8 mouse cellular contexts compared by ENCODE assay signal in the genomic region with DNA sequence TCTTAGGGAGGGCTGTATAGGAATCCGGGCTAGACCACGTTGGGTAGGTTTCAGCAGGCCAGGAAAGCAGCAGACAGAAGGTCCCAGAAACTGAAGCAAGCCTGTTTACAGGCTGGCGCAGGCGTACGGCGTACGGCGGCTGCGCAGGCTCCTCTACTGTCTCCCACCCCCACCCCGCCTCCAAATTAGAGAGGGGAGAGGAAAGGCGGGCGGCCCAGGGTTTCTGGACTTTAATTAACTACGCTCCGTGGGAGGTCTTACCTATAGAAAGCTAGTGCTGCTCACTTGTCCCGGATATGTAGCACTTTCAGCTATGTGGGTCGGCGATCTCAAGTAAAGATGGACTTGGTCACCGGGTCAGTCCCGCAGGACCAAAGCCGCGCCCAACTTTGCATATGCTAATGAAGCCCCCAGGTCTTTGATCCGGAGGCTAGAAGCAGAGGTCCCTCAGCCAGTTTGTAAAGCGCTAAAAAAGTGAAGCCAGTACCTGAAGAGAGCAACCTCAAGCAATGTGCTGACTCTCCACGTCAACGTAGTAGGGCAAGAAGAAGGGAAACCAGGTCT. TPM values are rescaled to one million over a fixed set of nuclear protein-coding genes. Genes with fewer than 3 reads are reported as not detected.
DNase-seq lines count a peak whose midpoint lies in the region; TF ChIP-seq lines count a peak whose summit lies in the region.

TSS of gene Slc19a3 (minus strand) at position 340 of the 564 bp plus-strand sequence.

- TF ChIP-seq CTCF in cerebellum, adult 2 months (IDR thresholded peaks at IDR 0.05; ENCODE audit: borderline replicate concordance, insufficient read depth, low read depth, low read length) = no peak

- under 1% methylated on average over 25 of the region's 25 CpGs for WGBS in cerebellum, adult 2 months

- no peaks in the 10 kb centered on the region for H3K4me1 ChIP-seq in cerebellum, adult 2 months (ENCODE audit: control insufficient read depth, insufficient read depth, low read length)

- TF ChIP-seq POLR2A in cerebellum, adult 2 months (IDR thresholded peaks at IDR 0.05; ENCODE audit: borderline replicate concordance, insufficient read depth, low read length) = no peak

- DNase-seq in ZHBTc4 (ENCODE audit: low read depth, low spot score) = peak; percentile 88
- DNase-seq in cerebellum, adult 2 months = peak; percentile 34 to 37
- DNase-seq in forelimb bud, embryonic 11.5 days (ENCODE audit: low read depth, low spot score) = peak; percentile 41
- peak; percentile 9 for DNase-seq in induced T-regulatory cell, adult 2 months (ENCODE audit: low read depth)
- DNase-seq in left cerebral cortex, adult 8-10 months (ENCODE audit: low spot score in 2 of 2) = peak; percentile 19 to 20
- peak; percentile 42 for DNase-seq in lung, postnatal 36 days
- DNase-seq in right cerebral cortex, postnatal 14 days = peak; percentile 19
- no peak for DNase-seq in natural killer cell, adult 2 months (ENCODE audit: low spot score in 2 of 2)

- H3K27ac ChIP-seq in cerebellum, adult 2 months (ENCODE audit: insufficient read depth, low read length) = no peak within 1 kb of the TSS

- H3K27me3 ChIP-seq in cerebellum, adult 2 months (ENCODE audit: control insufficient read depth, insufficient read depth, low read length) = no peaks in the 10 kb centered on the region

- peak within 1 kb of the TSS; percentile 59 for H3K4me3 ChIP-seq in cerebellum, adult 2 months (replicated peaks; ENCODE audit: insufficient read depth, low read depth, low read length)

RNA-seq across cellular contexts. Expression of gene Slc19a3, which starts in this region (rescaled TPM):
- 3.5 and 4.4 TPM in 2 replicates for polyA plus RNA-seq in cerebellum, adult 2 months (2012; rRNA removed)
- 1 to 10 TPM; 1.8 to 2.8 (median 2.1) TPM for total RNA-seq in left cerebral cortex, adult 8-10 months (2022)

Comparison
In these comparisons a context has a peak if more than half of its experiments do, and no peak if none do; other contexts are left out.
1. DNase-seq: peak in ZHBTc4 (single experiment), cerebellum, adult 2 months (2 of 2), forelimb bud, embryonic 11.5 days (single experiment), induced T-regulatory cell, adult 2 months (single experiment), left cerebral cortex, adult 8-10 months (2 of 2), lung, postnatal 36 days (single experiment) and right cerebral cortex, postnatal 14 days (single experiment); none in natural killer cell, adult 2 months (0 of 2).